Mouse (Mus musculus): ENCODE results near the gene Scg3. TPM values are rescaled to one million over a fixed set of nuclear protein-coding genes. Genes with fewer than 3 reads are reported as not detected.
A peak's percentile ranks its signal among the peaks of the same experiment; 100 is the strongest.
"Not testable (repeated sequence)": the region's sequence is repeated elsewhere in the genome, so short reads cannot be mapped to it uniquely, and the experiment has no call there.

Scg3 gene
- polyA plus RNA-seq, 1 experiment from 2014 or later, result 84.2 TPM

- Histone ChIP-seq H3K4me2 (ENCODE audit: low read length) (no peak overlapping the region), H3K27me3 (replicated peaks; ENCODE audit: control insufficient read depth, insufficient read depth, low read length) (no peaks in the 10 kb centered on the region), H3K27ac (ENCODE audit: low read depth, low read length) (no peak overlapping the region), H3K36me3 (ENCODE audit: control insufficient read depth, insufficient read depth, low read length) (0 out of 2 replicates have a peak, but pooled peaks cover 3% of the 10 kb centered on the region), H3K9me3 (replicated peaks; ENCODE audit: control insufficient read depth, low read length) (no peaks in the 10 kb centered on the region), H3K4me1 (ENCODE audit: control insufficient read depth, insufficient read depth, low read length) (no peaks in the 10 kb centered on the region), H3K4me3 (ENCODE audit: low read depth, low read length) (no peak overlapping the region), H3K9ac (ENCODE audit: low read length) (no peak overlapping the region)
- DNase-seq (ENCODE audit: low spot score) (peak; percentile 48), ATAC-seq (peak; percentile 51; the same call in 1 of the 2 replicates)
- 20% methylated on average over 1 of the region's 1 CpGs for WGBS
Observed at GRCm38 (mm10) chr9:75632902-75633301, 51.0 kb downstream of the Scg3 start.

DNA sequence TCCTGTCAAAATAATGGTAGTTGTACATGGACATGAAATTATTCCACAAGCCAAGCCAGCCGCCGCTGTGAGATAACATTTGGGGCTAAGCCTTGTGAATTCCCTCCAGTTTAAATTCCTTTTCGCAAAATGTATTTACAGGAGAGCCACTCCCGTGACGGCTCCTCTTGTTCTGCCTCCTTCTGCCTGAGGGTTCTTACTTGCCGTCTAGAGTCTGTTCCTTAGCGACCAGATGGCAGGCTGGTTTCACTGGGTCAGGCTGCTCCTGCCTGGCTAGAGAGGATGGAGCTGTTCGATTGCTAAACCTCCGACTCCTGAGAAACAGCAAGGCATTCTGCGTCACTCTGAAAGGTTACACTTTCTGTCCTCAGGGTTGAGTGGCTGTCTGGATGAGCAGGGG is 51.7 kb downstream of the Scg3 start:
- H3K4me2 ChIP-seq (ENCODE audit: low read length), result no peak overlapping the region
- 0 out of 2 replicates have a peak, but pooled peaks cover 1% of the 10 kb centered on the region for H3K36me3 ChIP-seq (ENCODE audit: control insufficient read depth, insufficient read depth, low read length)
- no peak overlapping the region for H3K9ac ChIP-seq (ENCODE audit: low read length)
- H3K27ac ChIP-seq (ENCODE audit: low read depth, low read length), result no peak overlapping the region
- WGBS, result 60% methylated on average over 10 of the region's 10 CpGs
- H3K27me3 ChIP-seq (replicated peaks; ENCODE audit: control insufficient read depth, insufficient read depth, low read length), result no peaks in the 10 kb centered on the region
- no peak overlapping the region for H3K4me3 ChIP-seq (ENCODE audit: low read depth, low read length)
- H3K9me3 ChIP-seq (replicated peaks; ENCODE audit: control insufficient read depth, low read length), result no peaks in the 10 kb centered on the region
- H3K4me1 ChIP-seq (ENCODE audit: control insufficient read depth, insufficient read depth, low read length), result no peaks in the 10 kb centered on the region
- ATAC-seq, result no peak
- peak; percentile 13 for DNase-seq (ENCODE audit: low spot score)

DNA sequence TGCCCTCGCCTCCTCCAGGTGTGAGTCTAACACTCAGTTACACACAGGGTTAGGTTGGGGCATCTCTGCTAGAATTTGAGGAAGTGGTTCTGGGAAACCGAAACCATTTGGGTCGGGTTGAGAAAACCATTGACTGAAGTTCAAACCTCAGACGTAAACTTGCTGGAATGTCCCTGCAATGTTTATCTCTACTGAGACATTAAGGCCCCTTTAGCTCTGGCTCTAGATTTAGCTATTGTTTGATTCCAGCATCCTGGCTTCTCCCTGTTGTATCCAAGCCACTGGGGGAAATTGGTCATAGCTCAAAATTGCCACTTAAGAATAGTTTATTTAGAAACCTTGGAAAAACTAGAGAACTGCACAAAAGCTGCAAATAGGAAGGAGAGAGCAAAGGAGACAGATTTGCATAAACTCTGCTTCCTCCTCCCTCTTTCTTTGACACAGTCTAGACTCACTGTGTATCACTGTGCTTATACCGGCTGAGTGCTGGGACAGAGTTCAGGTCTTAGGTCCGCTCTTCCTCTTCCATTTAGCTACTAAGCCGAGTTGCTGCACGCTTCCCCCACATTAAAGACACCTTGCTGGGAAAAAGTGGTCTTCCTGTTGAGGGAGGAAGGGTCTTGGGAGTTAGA is 52.9 kb downstream of the Scg3 start:
- Histone ChIP-seq H3K9ac (ENCODE audit: low read length) (no peak overlapping the region), H3K27ac (ENCODE audit: low read depth, low read length) (no peak overlapping the region), H3K4me1 (ENCODE audit: control insufficient read depth, insufficient read depth, low read length) (no peaks in the 10 kb centered on the region; the same call in 1 of the 2 replicates), H3K4me2 (ENCODE audit: low read length) (no peak overlapping the region), H3K9me3 (replicated peaks; ENCODE audit: control insufficient read depth, low read length) (no peaks in the 10 kb centered on the region), H3K36me3 (ENCODE audit: control insufficient read depth, insufficient read depth, low read length) (no peaks in the 10 kb centered on the region), H3K27me3 (replicated peaks; ENCODE audit: control insufficient read depth, insufficient read depth, low read length) (no peaks in the 10 kb centered on the region), H3K4me3 (ENCODE audit: low read depth, low read length) (no peak overlapping the region)
- no peak for DNase-seq (ENCODE audit: low spot score)
- ATAC-seq, result no peak
- WGBS, result 84% methylated on average over 8 of the region's 8 CpGs

- H3K27me3 ChIP-seq (replicated peaks; ENCODE audit: control insufficient read depth, insufficient read depth, low read length), result no peaks in the 10 kb centered on the region
- H3K4me3 ChIP-seq (ENCODE audit: low read depth, low read length), result peak overlapping the region; percentile 81
- H3K36me3 ChIP-seq (ENCODE audit: control insufficient read depth, insufficient read depth, low read length), result no peaks in the 10 kb centered on the region
- H3K9ac ChIP-seq (ENCODE audit: low read length), result peak overlapping the region; percentile 90
- 1% methylated on average over 14 of the region's 14 CpGs for WGBS
- ATAC-seq, result no peak
- peak overlapping the region; percentile 84 for H3K27ac ChIP-seq (ENCODE audit: low read depth, low read length)
- peak overlapping the region; percentile 86 for H3K4me2 ChIP-seq (ENCODE audit: low read length)
- H3K9me3 ChIP-seq (replicated peaks; ENCODE audit: control insufficient read depth, low read length), result no peaks in the 10 kb centered on the region
- peaks cover 3% of the 10 kb centered on the region for H3K4me1 ChIP-seq (ENCODE audit: control insufficient read depth, insufficient read depth, low read length)
- no peak for DNase-seq (ENCODE audit: low spot score)
Observed at GRCm38 (mm10) chr9:75626308-75626604, 57.6 kb downstream of the Scg3 start.

DNA sequence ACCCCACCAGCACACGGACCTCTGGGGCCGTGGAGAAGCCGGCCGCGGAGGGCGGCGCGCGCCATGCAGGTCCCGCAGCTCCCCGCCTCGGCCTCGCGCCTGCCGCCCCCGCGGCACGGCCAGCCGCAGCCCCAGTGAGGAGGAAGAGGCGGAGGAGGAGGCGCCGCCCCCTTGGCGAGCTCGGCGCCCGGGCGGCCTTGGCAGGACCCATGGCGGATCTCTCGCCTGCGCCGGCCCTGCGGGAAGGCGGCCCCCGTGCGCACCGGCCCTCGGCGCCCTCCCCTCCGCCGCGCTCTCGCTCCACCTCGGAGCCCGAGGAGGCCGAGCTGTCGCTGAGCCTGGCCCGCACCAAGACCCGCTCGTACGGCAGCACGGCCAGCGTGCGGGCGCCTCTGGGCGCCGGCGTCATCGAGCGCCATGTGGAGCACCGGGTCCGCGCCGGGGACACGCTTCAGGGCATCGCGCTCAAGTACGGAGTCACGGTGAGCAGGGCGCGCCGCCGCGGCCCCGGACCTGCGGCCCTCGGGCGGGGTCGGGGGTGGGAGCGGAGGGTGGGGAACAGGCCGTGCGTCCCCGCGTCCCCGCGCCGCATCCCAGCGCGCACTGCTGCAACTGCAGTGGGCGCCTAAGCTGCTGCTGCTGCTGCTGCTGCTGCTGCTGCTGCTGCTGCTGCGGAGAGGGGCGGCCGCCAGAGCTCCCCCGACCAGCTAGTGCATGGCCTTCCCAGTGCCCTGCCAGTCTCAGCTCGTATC is 58.1 kb downstream of the Scg3 start, which contains the start of gene Lysmd2:
Gene Lysmd2 (plus strand): TSS at position 186 of the 752 bp plus-strand sequence.
- no peaks in the 10 kb centered on the region for H3K27me3 ChIP-seq (replicated peaks; ENCODE audit: control insufficient read depth, insufficient read depth, low read length)
- DNase-seq (ENCODE audit: low spot score) (peak; percentile 72), ATAC-seq (peak; percentile 90)
- H3K4me2 ChIP-seq (ENCODE audit: low read length), result peak within 1 kb of the TSS; percentile 86
- under 1% methylated on average over 43 of the region's 94 CpGs for WGBS
- H3K4me3 ChIP-seq (ENCODE audit: low read depth, low read length), result peak within 1 kb of the TSS; percentile 81
- H3K36me3 ChIP-seq (ENCODE audit: control insufficient read depth, insufficient read depth, low read length), result no peaks in the 10 kb centered on the region
- peak within 1 kb of the TSS; percentile 90 for H3K9ac ChIP-seq (ENCODE audit: low read length)
- no peaks in the 10 kb centered on the region for H3K9me3 ChIP-seq (replicated peaks; ENCODE audit: control insufficient read depth, low read length)
- H3K4me1 ChIP-seq (ENCODE audit: control insufficient read depth, insufficient read depth, low read length), result peaks cover 3% of the 10 kb centered on the region
- peak within 1 kb of the TSS; percentile 84 for H3K27ac ChIP-seq (ENCODE audit: low read depth, low read length)

- 13% methylated on average over 18 of the region's 18 CpGs for WGBS
- DNase-seq (ENCODE audit: low spot score), result peak; percentile 17
- H3K9me3 ChIP-seq (replicated peaks; ENCODE audit: control insufficient read depth, low read length), result no peaks in the 10 kb centered on the region
- H3K4me2 ChIP-seq (ENCODE audit: low read length), result peak overlapping the region; percentile 86
- peak overlapping the region; percentile 84 for H3K27ac ChIP-seq (ENCODE audit: low read depth, low read length)
- H3K4me1 ChIP-seq (ENCODE audit: control insufficient read depth, insufficient read depth, low read length), result peaks cover 3% of the 10 kb centered on the region
- peak; percentile 11 for ATAC-seq
- H3K9ac ChIP-seq (ENCODE audit: low read length), result peak overlapping the region; percentile 90
- no peaks in the 10 kb centered on the region for H3K27me3 ChIP-seq (replicated peaks; ENCODE audit: control insufficient read depth, insufficient read depth, low read length)
- H3K4me3 ChIP-seq (ENCODE audit: low read depth, low read length), result peak overlapping the region; percentile 81
- no peaks in the 10 kb centered on the region for H3K36me3 ChIP-seq (ENCODE audit: control insufficient read depth, insufficient read depth, low read length)
Observed at GRCm38 (mm10) chr9:75624983-75625555, 58.8 kb downstream of the Scg3 start.

- Histone ChIP-seq H3K4me1 (ENCODE audit: control insufficient read depth, insufficient read depth, low read length) (peaks cover 3% of the 10 kb centered on the region), H3K9ac (ENCODE audit: low read length) (no peak overlapping the region)
- 92% methylated on average over 3 of the region's 3 CpGs for WGBS
Observed at GRCm38 (mm10) chr9:75621428-75621827, 62.4 kb downstream of the Scg3 start.

GRCm38 (mm10) chr9:75619761-75620160 is 64.1 kb downstream of the Scg3 start:
- H3K4me1 ChIP-seq (ENCODE audit: control insufficient read depth, insufficient read depth, low read length); DNase-seq (ENCODE audit: low spot score); ATAC-seq; H3K4me2 ChIP-seq (ENCODE audit: low read length); H3K27ac ChIP-seq (ENCODE audit: low read depth, low read length); H3K9ac ChIP-seq (ENCODE audit: low read length); H3K27me3 ChIP-seq (replicated peaks; ENCODE audit: control insufficient read depth, insufficient read depth, low read length); H3K4me3 ChIP-seq (ENCODE audit: low read depth, low read length); H3K36me3 ChIP-seq (ENCODE audit: control insufficient read depth, insufficient read depth, low read length); H3K9me3 ChIP-seq (replicated peaks; ENCODE audit: control insufficient read depth, low read length): not testable (repeated sequence)
- 97% methylated on average over 2 of the region's 2 CpGs for WGBS

More at GRCm38 (mm10) chr9:75621428-75621827, 62.4 kb downstream of the Scg3 start:
- DNase-seq (ENCODE audit: low spot score), result no peak
- no peak overlapping the region for H3K4me3 ChIP-seq (ENCODE audit: low read depth, low read length)
- H3K9me3 ChIP-seq (replicated peaks; ENCODE audit: control insufficient read depth, low read length), result no peaks in the 10 kb centered on the region
- H3K36me3 ChIP-seq (ENCODE audit: control insufficient read depth, insufficient read depth, low read length), result no peaks in the 10 kb centered on the region
- no peaks in the 10 kb centered on the region for H3K27me3 ChIP-seq (replicated peaks; ENCODE audit: control insufficient read depth, insufficient read depth, low read length)
- H3K4me2 ChIP-seq (ENCODE audit: low read length), result no peak overlapping the region
- no peak for ATAC-seq
- H3K27ac ChIP-seq (ENCODE audit: low read depth, low read length), result no peak overlapping the region
